Mouse (Mus musculus) hindbrain, embryonic 14.5 days (tissue): Measurements from ENCODE around the gene Grm8. TPM values are rescaled to one million over a fixed set of nuclear protein-coding genes. Genes with fewer than 3 reads are reported as not detected.

Source experiments
- ATAC-seq: fragments of 200-750 bp; cut with Nextera tagmentation; 2 replicates; pipeline ENCODE4 v1.8.0; 2017; ENCODE audit warnings: moderate number of reproducible peaks, mild to moderate bottlenecking, moderate TSS enrichment, moderate library complexity; ENCODE audit not compliant: low FRiP score
- DNase-seq: peaks from one replicate; pipeline ENCODE4 v3.0.0-alpha.2; 2015; ENCODE audit warnings: low spot score
- H3K27ac ChIP-seq: fragments of 300-500 bp; sonication (generic); 2 replicates; pipeline ENCODE4 v1.5.1; 2014; ENCODE audit warnings: mild to moderate bottlenecking, moderate library complexity
- H3K27me3 ChIP-seq: fragments of 300-500 bp; sonication (generic); 2 replicates; pipeline ENCODE4 v1.6.1; 2014; ENCODE audit warnings: mild to moderate bottlenecking, low read length, mixed read lengths; ENCODE audit not compliant: control insufficient read depth, insufficient read depth
- H3K36me3 ChIP-seq: fragments of 300-500 bp; sonication (generic); replicated peaks from 2 replicates; pipeline ENCODE4 v1.6.1; 2014; ENCODE audit not compliant: control insufficient read depth, insufficient read depth
- H3K4me1 ChIP-seq: fragments of 300-500 bp; sonication (generic); replicated peaks from 2 replicates; pipeline ENCODE4 v1.6.1; 2014; ENCODE audit warnings: antibody characterized with exemption, low read length, mixed read lengths; ENCODE audit not compliant: control insufficient read depth, insufficient read depth
- H3K4me2 ChIP-seq: fragments of 300-500 bp; sonication (generic); replicated peaks from 2 replicates; pipeline ENCODE4 v1.6.1; 2014; ENCODE audit warnings: mild to moderate bottlenecking, moderate library complexity
- H3K4me3 ChIP-seq: fragments of 300-500 bp; sonication (generic); replicated peaks from 2 replicates; pipeline ENCODE4 v1.5.1; 2014; ENCODE audit warnings: mild to moderate bottlenecking, low read length
- H3K9ac ChIP-seq: fragments of 300-500 bp; sonication (generic); 2 replicates; pipeline ENCODE4 v1.6.1; 2014
- H3K9me3 ChIP-seq: fragments of 300-500 bp; sonication (generic); 2 replicates; pipeline ENCODE4 v1.6.1; 2016; ENCODE audit warnings: low read length; ENCODE audit not compliant: control insufficient read depth
- WGBS: fragments of 180-500 bp; shearing (Covaris S2); extraction: QIAGEN DNeasy Blood & Tissue Kit; methylation state at CpG from one replicate; pipeline ENCODE4 v1.1.7; 2014; 5-methylcytosine and 5-hydroxymethylcytosine counted together
- polyA plus RNA-seq: library from polyadenylated mRNA; unstranded; fragments of >200 nt; fragmentation: Nextera tagmentation; extraction: Ambion mirVana; gene quantifications from 2 replicates; pipeline ENCODE4 v1.2.1, GENCODE M21; 2014

Gene Grm8
- polyA plus RNA-seq, 1 experiment from 2014 or later = 11.8 TPM

DNA sequence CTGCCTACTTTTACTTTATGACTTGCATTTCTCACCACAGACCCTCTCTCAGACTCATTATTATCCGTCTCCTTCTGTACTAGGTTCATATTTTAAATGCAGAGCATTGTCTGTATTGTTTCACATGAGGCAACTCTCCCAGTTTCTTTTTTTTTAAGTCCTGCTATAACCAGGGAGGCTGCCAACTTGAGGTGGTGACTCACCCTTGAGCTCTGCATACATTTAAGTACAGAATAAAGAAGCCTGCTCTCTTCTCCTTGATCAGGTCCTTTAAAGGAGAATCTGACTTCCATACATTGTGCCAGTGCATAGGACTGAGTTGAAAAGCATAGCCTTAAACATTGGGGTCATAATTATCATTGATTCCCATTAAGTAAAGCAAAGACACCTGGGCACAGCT lies 488.5 kb downstream of the Grm8 start:
- no peaks in the 10 kb centered on the region for H3K9me3 ChIP-seq
- 60% methylated on average over 1 of the region's 1 CpGs for WGBS
- H3K36me3 ChIP-seq = no peaks in the 10 kb centered on the region
- no peak for ATAC-seq
- H3K27ac ChIP-seq = no peak overlapping the region
- H3K9ac ChIP-seq = no peak overlapping the region
- H3K4me2 ChIP-seq = no peak overlapping the region
- H3K4me3 ChIP-seq = no peak overlapping the region
- no peaks in the 10 kb centered on the region for H3K4me1 ChIP-seq
- DNase-seq = no peak
- no peaks in the 10 kb centered on the region for H3K27me3 ChIP-seq

DNA sequence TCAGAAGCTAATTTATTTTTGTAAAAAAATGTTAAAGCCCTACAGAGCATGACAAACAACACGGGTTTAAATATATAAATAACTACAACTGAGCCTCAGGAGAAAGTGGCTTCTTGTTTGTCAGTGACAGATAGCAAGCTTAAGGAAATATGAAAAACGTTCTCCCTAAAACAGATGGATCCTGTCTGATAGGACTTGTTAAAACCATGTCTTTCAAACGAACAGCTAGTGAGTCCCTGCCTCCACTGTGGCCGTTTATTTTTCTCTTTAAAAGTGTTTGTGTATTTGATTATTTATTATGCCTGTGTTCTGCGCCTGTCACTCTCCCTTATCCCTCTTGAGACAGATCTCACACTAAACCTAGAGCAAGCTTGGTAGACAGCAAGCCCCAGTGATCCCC lies 489.9 kb downstream of the Grm8 start:
- no peak overlapping the region for H3K4me3 ChIP-seq
- no peak for DNase-seq
- no peak overlapping the region for H3K27ac ChIP-seq
- H3K27me3 ChIP-seq = no peaks in the 10 kb centered on the region
- WGBS = 69% methylated on average over 5 of the region's 5 CpGs
- no peak overlapping the region for H3K9ac ChIP-seq
- H3K9me3 ChIP-seq = no peaks in the 10 kb centered on the region
- no peak for ATAC-seq
- H3K4me2 ChIP-seq = no peak overlapping the region
- no peaks in the 10 kb centered on the region for H3K4me1 ChIP-seq
- H3K36me3 ChIP-seq = no peaks in the 10 kb centered on the region

DNA sequence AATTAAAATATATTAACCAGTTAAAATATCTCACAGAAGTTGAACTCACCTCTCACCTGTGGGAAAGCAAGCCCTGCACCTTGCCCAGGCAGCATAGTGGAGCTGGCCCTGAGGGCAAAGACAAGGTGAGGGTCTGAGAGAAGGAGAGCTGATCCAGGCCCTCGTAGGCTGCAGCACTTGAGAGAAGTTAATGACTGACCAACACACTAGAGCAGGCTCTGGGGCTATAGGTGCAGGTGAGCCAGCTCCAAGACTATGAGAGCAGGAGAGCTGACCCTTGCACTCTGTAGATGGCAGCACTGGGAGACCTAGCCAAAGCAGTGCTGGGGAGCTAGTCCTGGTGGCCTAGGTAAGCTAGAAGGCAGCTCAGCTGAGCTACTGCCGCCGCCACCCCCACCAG lies 499.1 kb downstream of the Grm8 start:
- Histone ChIP-seq H3K36me3 (no peaks in the 10 kb centered on the region), H3K4me2 (no peak overlapping the region), H3K9me3 (no peaks in the 10 kb centered on the region), H3K9ac (no peak overlapping the region), H3K4me1 (no peaks in the 10 kb centered on the region), H3K4me3 (no peak overlapping the region), H3K27me3 (no peaks in the 10 kb centered on the region), H3K27ac (no peak overlapping the region)
- 78% methylated on average over 3 of the region's 3 CpGs for WGBS
- DNase-seq (no peak), ATAC-seq (0 out of 2 replicates have a peak, but pooled peaks have one; percentile 24)

DNA sequence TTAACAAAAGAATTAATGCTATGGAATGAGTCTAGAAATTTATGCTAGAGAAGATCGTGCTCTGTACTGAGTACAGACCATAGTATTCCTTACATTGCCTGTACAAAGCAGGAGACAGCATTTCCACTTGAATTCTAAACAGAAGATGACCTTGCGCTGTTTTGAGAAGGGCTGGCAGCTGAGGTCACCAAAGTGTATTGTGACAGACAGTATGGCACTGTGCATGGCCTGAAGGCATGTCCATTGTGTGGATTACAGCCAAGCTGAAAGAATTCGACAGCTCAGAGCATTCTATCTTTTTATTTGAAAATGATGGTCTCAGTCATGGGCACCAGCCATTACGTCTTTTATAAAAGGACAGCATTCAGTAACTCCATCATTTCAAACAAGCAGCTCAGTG lies 517.5 kb downstream of the Grm8 start:
- H3K4me2 ChIP-seq = no peak overlapping the region
- no peak overlapping the region for H3K27ac ChIP-seq
- WGBS = 31% methylated on average over 4 of the region's 4 CpGs
- H3K4me3 ChIP-seq = no peak overlapping the region
- ATAC-seq = no peak
- H3K9ac ChIP-seq = no peak overlapping the region
- no peaks in the 10 kb centered on the region for H3K9me3 ChIP-seq
- no peaks in the 10 kb centered on the region for H3K36me3 ChIP-seq
- H3K27me3 ChIP-seq = no peaks in the 10 kb centered on the region
- no peaks in the 10 kb centered on the region for H3K4me1 ChIP-seq
- DNase-seq = no peak

DNA sequence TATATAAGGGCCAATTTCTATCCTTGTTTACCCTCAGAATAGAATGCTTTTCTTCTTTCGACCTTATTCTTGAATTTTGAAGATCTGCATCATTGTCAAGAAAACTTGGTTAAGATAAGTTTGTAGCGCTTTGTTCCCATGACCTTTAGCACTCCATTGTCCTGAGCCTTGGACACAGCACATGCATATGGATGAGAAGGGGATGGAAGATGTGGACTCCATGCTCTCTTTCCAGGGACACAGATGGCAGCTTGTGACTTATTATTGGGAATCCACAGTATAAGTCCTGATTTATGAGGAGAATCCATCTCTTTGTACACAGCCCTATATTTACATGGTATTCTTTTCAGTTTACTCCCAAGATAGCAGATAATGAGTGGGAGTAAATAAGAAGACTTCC lies 554.5 kb downstream of the Grm8 start:
- H3K4me1 ChIP-seq = no peaks in the 10 kb centered on the region
- H3K4me2 ChIP-seq = no peak overlapping the region
- no peak overlapping the region for H3K27ac ChIP-seq
- no peak overlapping the region for H3K9ac ChIP-seq
- H3K36me3 ChIP-seq = no peaks in the 10 kb centered on the region
- no peak for ATAC-seq
- H3K9me3 ChIP-seq = no peaks in the 10 kb centered on the region
- 42% methylated on average over 2 of the region's 2 CpGs for WGBS
- DNase-seq = no peak
- H3K27me3 ChIP-seq = no peaks in the 10 kb centered on the region
- H3K4me3 ChIP-seq = no peak overlapping the region

DNA sequence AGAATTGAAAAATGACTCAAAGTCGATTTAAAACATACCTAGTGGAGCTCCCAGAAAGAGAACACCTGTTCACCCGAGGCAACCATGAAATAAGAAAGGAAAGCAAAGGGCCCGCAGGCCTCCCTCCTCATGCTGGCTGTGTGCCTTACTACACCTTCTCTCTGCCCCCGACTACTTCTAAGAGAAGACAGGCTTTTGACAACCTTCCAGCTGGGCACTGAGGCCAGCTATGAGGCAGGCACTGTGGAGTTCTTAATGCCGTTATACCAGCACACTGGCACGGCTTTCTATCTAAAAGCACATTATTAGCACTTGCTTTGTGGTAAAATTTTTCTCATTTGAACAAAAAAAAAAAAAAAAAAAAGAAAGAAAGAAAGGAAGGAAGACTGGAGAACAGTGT lies 589.5 kb downstream of the Grm8 start:
- DNase-seq (no peak), ATAC-seq (no peak)
- Histone ChIP-seq H3K4me1 (no peaks in the 10 kb centered on the region), H3K4me2 (no peak overlapping the region), H3K4me3 (no peak overlapping the region), H3K9ac (no peak overlapping the region), H3K27me3 (no peaks in the 10 kb centered on the region), H3K27ac (no peak overlapping the region), H3K9me3 (no peaks in the 10 kb centered on the region), H3K36me3 (no peaks in the 10 kb centered on the region)
- 80% methylated on average over 6 of the region's 6 CpGs for WGBS

DNA sequence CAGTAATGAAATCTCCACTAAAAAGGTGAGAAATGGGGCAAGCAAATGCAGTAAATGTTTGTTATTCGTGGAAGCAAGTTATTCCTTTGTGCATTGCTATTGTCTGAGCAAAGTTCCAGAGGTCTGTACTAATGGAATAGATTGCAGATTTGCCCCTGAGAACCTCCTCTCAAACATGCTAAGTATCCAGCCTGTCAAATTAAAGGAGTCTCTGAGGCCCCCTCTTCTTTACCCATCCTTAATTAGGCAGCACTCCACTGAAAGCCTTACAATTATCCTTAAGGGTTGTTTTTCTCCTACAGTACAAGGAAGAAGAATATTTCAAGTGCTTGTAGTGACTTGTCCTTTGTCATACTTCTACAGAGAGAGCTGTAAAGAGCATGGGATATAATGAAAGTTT lies 617.4 kb downstream of the Grm8 start:
- H3K9me3 ChIP-seq = no peaks in the 10 kb centered on the region
- H3K4me1 ChIP-seq = no peaks in the 10 kb centered on the region
- H3K27ac ChIP-seq = no peak overlapping the region
- no peak overlapping the region for H3K4me3 ChIP-seq
- no peaks in the 10 kb centered on the region for H3K27me3 ChIP-seq
- H3K9ac ChIP-seq = no peak overlapping the region
- H3K36me3 ChIP-seq = no peaks in the 10 kb centered on the region
- 55% methylated on average over 1 of the region's 1 CpGs for WGBS
- ATAC-seq (no peak), DNase-seq (no peak)
- no peak overlapping the region for H3K4me2 ChIP-seq

DNA sequence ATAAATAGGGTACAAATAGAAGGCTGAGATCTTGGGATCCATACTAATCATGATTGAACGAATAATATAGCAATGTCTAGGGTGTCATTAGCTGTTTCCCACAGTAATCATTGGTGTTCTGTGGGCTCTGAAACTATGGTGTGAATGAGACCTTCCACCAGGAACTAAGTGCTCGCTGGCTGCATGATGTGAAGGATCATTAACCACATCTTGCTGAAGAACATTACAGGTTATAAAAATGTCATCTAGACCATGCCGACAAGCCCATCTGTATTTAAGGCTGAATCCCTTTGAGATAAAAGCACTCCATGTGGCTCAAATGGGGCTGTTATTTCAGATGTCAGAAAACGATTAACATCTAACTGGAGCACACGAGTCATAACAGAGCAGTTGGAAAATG lies 674.0 kb downstream of the Grm8 start:
- H3K4me2 ChIP-seq = no peak overlapping the region
- no peaks in the 10 kb centered on the region for H3K4me1 ChIP-seq
- H3K9me3 ChIP-seq = no peaks in the 10 kb centered on the region
- WGBS = 60% methylated on average over 5 of the region's 5 CpGs
- peak; percentile 40; the same call in 1 of the 2 replicates for ATAC-seq
- H3K36me3 ChIP-seq = no peaks in the 10 kb centered on the region
- DNase-seq = no peak
- no peaks in the 10 kb centered on the region for H3K27me3 ChIP-seq
- H3K27ac ChIP-seq = no peak overlapping the region
- H3K4me3 ChIP-seq = no peak overlapping the region
- no peak overlapping the region for H3K9ac ChIP-seq

DNA sequence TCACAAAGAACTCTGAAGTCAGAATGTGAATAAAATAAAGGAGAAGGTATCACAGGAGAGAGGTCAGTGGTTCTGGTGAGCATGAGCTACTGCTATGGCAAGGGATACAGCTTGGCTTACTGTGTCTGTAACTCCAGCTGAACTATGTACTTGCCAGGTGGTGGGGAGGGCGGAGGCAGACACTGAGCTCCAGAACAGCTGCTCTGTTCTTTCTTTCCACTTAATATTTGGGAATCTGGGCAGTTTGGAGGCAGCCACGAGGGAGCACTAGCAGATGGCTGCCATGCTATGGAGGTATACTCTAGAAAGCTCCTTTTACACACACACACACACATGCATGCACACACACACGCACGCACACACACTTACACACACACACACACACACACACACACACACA lies 726.5 kb downstream of the Grm8 start:
- Histone ChIP-seq H3K9ac (no peak overlapping the region), H3K27ac (no peak overlapping the region), H3K4me2 (no peak overlapping the region), H3K27me3 (no peaks in the 10 kb centered on the region), H3K36me3 (no peaks in the 10 kb centered on the region), H3K9me3 (no peaks in the 10 kb centered on the region), H3K4me3 (no peak overlapping the region), H3K4me1 (no peaks in the 10 kb centered on the region)
- DNase-seq = no peak
- ATAC-seq = peak; percentile 82; the same call in 1 of the 2 replicates
- WGBS = 69% methylated on average over 4 of the region's 4 CpGs

DNA sequence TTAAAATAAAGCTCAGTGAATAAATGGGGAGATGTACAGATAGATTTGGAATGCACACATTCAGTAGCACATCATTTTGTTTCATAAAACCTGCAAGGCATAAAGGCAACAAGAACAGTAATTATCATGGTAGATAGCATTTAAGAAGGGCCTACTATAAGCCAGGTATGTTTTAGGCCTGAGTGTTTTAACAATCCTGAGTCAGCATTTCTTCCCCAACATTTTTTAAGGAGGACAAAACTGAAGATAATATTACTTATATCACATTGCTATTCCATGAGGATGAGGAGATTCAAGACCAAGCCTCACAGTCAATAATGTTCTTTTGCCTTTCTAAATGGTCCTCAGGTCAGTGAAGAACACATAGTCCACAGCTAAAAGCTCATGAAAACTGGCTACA lies 762.6 kb downstream of the Grm8 start:
- no peak overlapping the region for H3K9ac ChIP-seq
- DNase-seq = no peak
- ATAC-seq = no peak

More for the DNA sequence above, 762.6 kb downstream of the Grm8 start:
- Histone ChIP-seq H3K36me3 (no peaks in the 10 kb centered on the region), H3K27me3 (no peaks in the 10 kb centered on the region), H3K4me3 (no peak overlapping the region), H3K4me2 (no peak overlapping the region), H3K9me3 (no peaks in the 10 kb centered on the region), H3K27ac (no peak overlapping the region), H3K4me1 (no peaks in the 10 kb centered on the region)
